Mouse (Mus musculus) intestine, embryonic 14.5 days (tissue): ENCODE data around the gene Coro1c. TPM values are rescaled to one million over a fixed set of nuclear protein-coding genes. Genes with fewer than 3 reads are reported as not detected.
A peak's percentile ranks its signal among the peaks of the same experiment; 100 is the strongest.

Experiments
- ATAC-seq: fragments of 200-750 bp; cut with Nextera tagmentation; replicated peaks from 2 replicates; pipeline ENCODE4 v1.8.0; 2017; ENCODE audit warnings: low read depth, moderate number of reproducible peaks, moderate TSS enrichment, moderate library complexity; ENCODE audit not compliant: low FRiP score, low TSS enrichment
- DNase-seq: peaks from one replicate; pipeline ENCODE4 v3.0.0-alpha.2; 2018; ENCODE audit warnings: low spot score
- H3K27ac ChIP-seq: fragments of 300-500 bp; sonication (generic); 2 replicates; pipeline ENCODE4 v1.5.1; 2014; ENCODE audit warnings: low read depth, mild to moderate bottlenecking, control low read depth
- H3K27me3 ChIP-seq: fragments of 300-500 bp; sonication (generic); replicated peaks from 2 replicates; pipeline ENCODE4 v1.6.1; 2014; ENCODE audit warnings: low read length, control low read depth; ENCODE audit not compliant: control insufficient read depth, insufficient read depth
- H3K36me3 ChIP-seq: fragments of 300-500 bp; sonication (generic); 2 replicates; pipeline ENCODE4 v1.6.1; 2014; ENCODE audit warnings: low read length, control low read depth; ENCODE audit not compliant: control insufficient read depth, insufficient read depth
- H3K4me1 ChIP-seq: fragments of 300-500 bp; sonication (generic); replicated peaks from 2 replicates; pipeline ENCODE4 v1.6.1; 2014; ENCODE audit warnings: low read length, control low read depth, mixed read lengths; ENCODE audit not compliant: control insufficient read depth, insufficient read depth
- H3K4me2 ChIP-seq: fragments of 300-500 bp; sonication (generic); 2 replicates; pipeline ENCODE4 v1.6.1; 2014; ENCODE audit warnings: low read length
- H3K4me3 ChIP-seq: fragments of 300-500 bp; sonication (generic); 2 replicates; pipeline ENCODE4 v1.5.1; 2014; ENCODE audit warnings: low read depth, low read length, control low read depth, mixed read lengths
- H3K9ac ChIP-seq: fragments of 300-500 bp; sonication (generic); 2 replicates; pipeline ENCODE4 v1.6.1; 2014; ENCODE audit warnings: mild to moderate bottlenecking, low read length
- H3K9me3 ChIP-seq: fragments of 300-500 bp; sonication (generic); 2 replicates; pipeline ENCODE4 v1.6.1; 2016; ENCODE audit warnings: low read length, control low read depth; ENCODE audit not compliant: control insufficient read depth
- WGBS: fragments of 180-500 bp; shearing (Covaris S2); extraction: QIAGEN DNeasy Blood & Tissue Kit; methylation state at CpG from one replicate; pipeline ENCODE4 v1.1.7; 2014; 5-methylcytosine and 5-hydroxymethylcytosine counted together
- polyA plus RNA-seq: library from polyadenylated mRNA; unstranded; fragments of >200 nt; fragmentation: Nextera tagmentation; extraction: Ambion mirVana; gene quantifications from 2 replicates; pipeline ENCODE4 v1.2.1, GENCODE M21; 2014

The Coro1c gene
- polyA plus RNA-seq, 1 experiment from 2014 or later, result 185 TPM

DNA sequence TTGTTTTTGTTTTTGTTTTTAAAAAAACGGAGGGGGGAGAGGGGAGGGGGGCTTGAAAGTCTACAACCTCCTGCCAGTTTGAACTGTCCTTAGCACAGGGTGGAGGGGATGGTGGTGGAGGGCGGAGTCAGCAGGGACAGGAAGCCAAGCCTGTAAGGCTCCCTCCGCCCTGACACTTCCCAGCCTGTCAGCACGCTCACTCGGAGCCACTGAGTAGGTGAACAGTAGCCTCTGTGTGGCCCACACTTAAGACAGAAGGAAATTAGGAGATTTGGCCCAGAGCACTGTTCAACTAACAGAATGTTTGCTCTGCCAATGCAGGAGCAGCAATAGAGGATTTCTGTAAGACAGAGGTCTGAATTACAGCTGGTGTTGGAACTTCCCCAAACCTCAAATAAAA is 49.6 kb downstream of the Coro1c start:
- Histone ChIP-seq H3K27ac (no peak overlapping the region), H3K4me2 (no peak overlapping the region), H3K27me3 (no peaks in the 10 kb centered on the region), H3K4me3 (no peak overlapping the region), H3K9me3 (no peaks in the 10 kb centered on the region), H3K36me3 (peaks cover 19% of the 10 kb centered on the region), H3K9ac (no peak overlapping the region), H3K4me1 (peaks cover 13% of the 10 kb centered on the region)
- ATAC-seq (no peak), DNase-seq (no peak)
- WGBS, result 37% methylated on average over 5 of the region's 5 CpGs

DNA sequence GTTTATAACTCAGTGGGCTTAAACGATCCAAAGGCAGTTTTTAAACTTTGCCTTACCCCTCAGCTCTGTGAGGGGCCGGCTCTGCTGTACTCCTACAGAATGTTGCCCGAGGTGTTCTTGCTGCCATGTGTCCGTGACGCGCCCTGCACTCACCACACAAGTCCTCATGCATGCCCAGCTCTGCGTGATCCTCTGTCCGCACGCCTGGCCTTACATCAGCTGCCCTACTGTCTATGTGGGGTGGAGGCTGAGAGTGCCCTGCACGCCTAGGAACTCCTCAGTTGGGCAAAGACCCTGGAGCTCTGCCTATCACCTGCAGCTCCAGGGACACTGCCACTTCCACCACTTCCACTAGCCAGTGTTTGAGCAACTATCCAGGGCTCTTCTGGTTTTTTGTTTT is 50.0 kb downstream of the Coro1c start:
- no peak overlapping the region for H3K4me2 ChIP-seq
- H3K9me3 ChIP-seq, result no peaks in the 10 kb centered on the region
- no peak for DNase-seq
- H3K4me3 ChIP-seq, result no peak overlapping the region
- H3K36me3 ChIP-seq, result peaks cover 18% of the 10 kb centered on the region
- whole genome bisulfite sequencing, result 74% methylated on average over 10 of the region's 10 CpGs
- H3K27me3 ChIP-seq, result no peaks in the 10 kb centered on the region
- ATAC-seq, result no peak
- H3K4me1 ChIP-seq, result peaks cover 13% of the 10 kb centered on the region
- no peak overlapping the region for H3K27ac ChIP-seq
- H3K9ac ChIP-seq, result no peak overlapping the region

DNA sequence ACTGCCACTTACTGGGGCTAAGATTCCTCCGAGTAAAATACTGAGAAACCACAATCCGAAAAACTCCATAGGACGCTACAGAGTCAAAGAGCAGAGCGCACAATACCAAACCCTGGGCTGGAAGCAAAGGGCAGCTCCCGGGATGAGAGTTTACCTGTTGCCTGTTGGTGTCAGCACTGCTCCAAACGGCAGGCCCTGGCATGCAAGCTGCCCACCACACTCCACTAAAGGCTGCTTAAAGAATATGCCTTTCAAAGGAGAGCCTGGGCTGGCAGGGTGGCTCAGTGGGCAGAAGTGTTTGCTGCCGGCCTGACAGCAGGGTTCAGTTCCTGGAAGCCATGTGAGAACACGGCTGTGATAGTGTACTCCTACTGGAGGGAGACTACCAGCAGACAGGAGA is 50.9 kb downstream of the Coro1c start:
- WGBS, result 63% methylated on average over 8 of the region's 8 CpGs
- peaks cover 13% of the 10 kb centered on the region for H3K4me1 ChIP-seq
- H3K4me2 ChIP-seq, result no peak overlapping the region
- no peaks in the 10 kb centered on the region for H3K27me3 ChIP-seq
- no peak overlapping the region for H3K9ac ChIP-seq
- no peak overlapping the region for H3K4me3 ChIP-seq
- DNase-seq (no peak), ATAC-seq (no peak)
- H3K36me3 ChIP-seq, result peaks cover 17% of the 10 kb centered on the region; the same call in 1 of the 2 replicates
- H3K9me3 ChIP-seq, result no peaks in the 10 kb centered on the region
- no peak overlapping the region for H3K27ac ChIP-seq

DNA sequence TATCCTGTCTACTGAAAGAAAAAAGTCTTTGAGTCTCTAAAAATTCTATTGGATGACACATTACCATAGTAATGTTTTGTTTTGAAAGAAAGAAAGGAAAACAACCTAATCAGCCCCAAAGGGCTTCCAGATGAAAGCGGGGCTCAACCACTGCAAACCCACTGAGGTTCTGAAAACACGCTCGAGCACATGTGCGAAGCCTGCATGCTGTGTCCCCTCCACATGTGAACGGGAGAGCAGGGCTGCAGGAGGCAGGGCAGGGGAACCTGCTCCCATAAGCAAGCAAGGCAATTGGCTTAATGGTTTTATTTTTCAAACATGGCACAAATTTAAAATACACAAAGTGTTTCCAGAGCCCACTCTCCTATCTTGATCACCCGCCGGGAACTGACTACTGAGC is 51.9 kb downstream of the Coro1c start:
- DNase-seq (no peak), ATAC-seq (no peak)
- Histone ChIP-seq H3K36me3 (peaks cover 26% of the 10 kb centered on the region), H3K4me1 (peaks cover 13% of the 10 kb centered on the region), H3K27me3 (no peaks in the 10 kb centered on the region), H3K4me3 (no peak overlapping the region), H3K27ac (no peak overlapping the region), H3K9me3 (no peaks in the 10 kb centered on the region), H3K9ac (no peak overlapping the region), H3K4me2 (no peak overlapping the region)
- WGBS, result 70% methylated on average over 7 of the region's 7 CpGs

DNA sequence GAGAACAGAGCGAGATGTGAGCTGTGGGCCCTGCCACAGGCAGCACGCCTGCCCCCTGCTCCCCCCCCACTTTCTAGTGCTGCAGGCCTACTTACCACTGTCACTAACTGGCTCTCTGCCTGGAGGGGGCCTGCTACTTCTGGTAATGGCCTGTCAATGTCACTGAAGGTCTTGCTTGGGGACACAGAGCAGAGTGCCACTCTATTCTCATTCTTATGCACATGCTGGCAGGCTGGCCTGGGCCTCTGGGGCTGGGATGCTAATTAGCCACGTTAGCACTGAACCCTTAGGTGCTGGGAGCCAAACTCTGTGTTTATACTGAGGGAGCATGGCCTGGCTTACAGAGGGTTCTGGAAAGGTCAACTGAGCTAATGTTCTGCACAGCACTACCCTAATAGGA is 52.9 kb downstream of the Coro1c start:
- H3K4me2 ChIP-seq, result no peak overlapping the region
- peaks cover 13% of the 10 kb centered on the region for H3K4me1 ChIP-seq
- DNase-seq, result no peak
- 50% methylated on average over 3 of the region's 3 CpGs for WGBS
- H3K9me3 ChIP-seq, result no peaks in the 10 kb centered on the region
- ATAC-seq, result no peak
- H3K27ac ChIP-seq, result peak overlapping the region; percentile 1; the same call in 1 of the 2 replicates
- H3K4me3 ChIP-seq, result no peak overlapping the region
- H3K27me3 ChIP-seq, result no peaks in the 10 kb centered on the region
- no peak overlapping the region for H3K9ac ChIP-seq
- H3K36me3 ChIP-seq, result peaks cover 30% of the 10 kb centered on the region

DNA sequence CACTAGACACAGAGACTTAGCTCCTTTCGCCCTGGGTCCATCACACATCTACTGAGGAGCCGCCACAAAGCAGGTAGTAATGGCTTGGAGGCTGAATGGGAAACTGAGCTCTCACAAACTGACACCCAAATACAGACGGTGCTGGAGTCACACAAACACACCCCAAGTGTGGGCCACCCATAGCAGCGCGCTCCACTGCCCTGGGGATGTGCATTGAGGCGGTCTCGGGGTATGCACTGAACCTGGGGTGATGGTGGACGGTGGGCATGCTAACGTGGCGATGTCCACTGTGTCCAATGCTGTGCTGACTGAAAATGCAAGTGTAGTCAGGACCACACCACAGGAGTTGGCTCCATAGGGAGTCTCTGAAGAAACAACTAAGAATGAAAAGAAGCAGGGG is 53.4 kb downstream of the Coro1c start:
- Histone ChIP-seq H3K4me2 (no peak overlapping the region), H3K36me3 (peaks cover 36% of the 10 kb centered on the region), H3K9ac (no peak overlapping the region), H3K9me3 (no peaks in the 10 kb centered on the region), H3K27ac (0 out of 2 replicates have a peak overlapping the region, but pooled peaks have one; percentile 1), H3K27me3 (no peaks in the 10 kb centered on the region), H3K4me1 (peaks cover 13% of the 10 kb centered on the region), H3K4me3 (no peak overlapping the region)
- DNase-seq (no peak), ATAC-seq (no peak)
- 93% methylated on average over 10 of the region's 10 CpGs for WGBS

DNA sequence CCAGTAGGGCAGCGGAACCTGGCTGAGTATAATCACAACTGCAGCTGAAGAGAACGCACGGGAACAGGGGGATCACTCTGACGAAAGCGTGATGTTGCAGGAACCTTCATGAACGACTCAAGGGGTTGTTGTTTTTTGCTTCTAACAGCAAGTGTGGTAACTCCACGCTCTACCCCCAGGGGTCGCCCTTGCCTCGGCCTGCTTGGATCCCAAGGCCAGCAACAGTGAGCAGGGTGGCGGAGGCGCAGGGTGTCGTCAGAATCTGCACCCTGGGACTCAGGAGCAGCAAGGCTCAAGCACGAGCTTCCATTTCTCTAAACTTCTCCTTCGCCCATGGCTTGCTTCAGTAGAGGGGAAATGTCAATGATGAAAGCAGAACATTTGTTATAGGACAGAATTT is 54.1 kb downstream of the Coro1c start:
- Histone ChIP-seq H3K9ac (no peak overlapping the region), H3K4me3 (no peak overlapping the region), H3K36me3 (peaks cover 42% of the 10 kb centered on the region), H3K27me3 (no peaks in the 10 kb centered on the region), H3K4me2 (no peak overlapping the region), H3K9me3 (no peaks in the 10 kb centered on the region), H3K27ac (no peak overlapping the region), H3K4me1 (peaks cover 10% of the 10 kb centered on the region)
- DNase-seq, result peak; percentile 96
- 38% methylated on average over 14 of the region's 14 CpGs for WGBS
- 0 out of 2 replicates have a peak, but pooled peaks have one; percentile 51 for ATAC-seq

DNA sequence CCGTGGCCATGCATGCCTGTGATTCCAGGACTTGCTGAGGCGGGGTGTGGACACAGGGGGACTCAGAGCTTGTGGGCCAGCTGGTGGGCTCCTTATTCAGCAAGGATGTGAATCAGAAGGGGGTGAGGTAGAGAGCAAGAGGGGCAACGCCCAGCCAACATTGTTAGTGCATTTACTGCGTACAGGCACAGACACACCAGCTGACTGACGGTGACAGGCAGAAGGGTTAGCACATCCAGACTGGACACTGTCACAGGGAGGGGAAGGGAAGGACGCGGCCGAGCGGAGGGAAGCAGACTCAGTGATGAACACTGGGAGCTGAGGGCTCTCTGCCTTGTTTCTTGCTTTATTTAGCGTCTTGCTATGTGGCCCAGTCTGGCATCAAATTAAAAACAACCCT is 55.0 kb downstream of the Coro1c start:
- H3K36me3 ChIP-seq, result peaks cover 51% of the 10 kb centered on the region
- ATAC-seq (no peak), DNase-seq (no peak)
- no peak overlapping the region for H3K9ac ChIP-seq
- peak overlapping the region; percentile 57 for H3K27ac ChIP-seq
- WGBS, result 84% methylated on average over 10 of the region's 10 CpGs
- H3K4me3 ChIP-seq, result no peak overlapping the region
- H3K9me3 ChIP-seq, result no peaks in the 10 kb centered on the region
- no peaks in the 10 kb centered on the region for H3K27me3 ChIP-seq
- H3K4me2 ChIP-seq, result no peak overlapping the region
- H3K4me1 ChIP-seq, result 0 out of 2 replicates have a peak, but pooled peaks cover 4% of the 10 kb centered on the region

DNA sequence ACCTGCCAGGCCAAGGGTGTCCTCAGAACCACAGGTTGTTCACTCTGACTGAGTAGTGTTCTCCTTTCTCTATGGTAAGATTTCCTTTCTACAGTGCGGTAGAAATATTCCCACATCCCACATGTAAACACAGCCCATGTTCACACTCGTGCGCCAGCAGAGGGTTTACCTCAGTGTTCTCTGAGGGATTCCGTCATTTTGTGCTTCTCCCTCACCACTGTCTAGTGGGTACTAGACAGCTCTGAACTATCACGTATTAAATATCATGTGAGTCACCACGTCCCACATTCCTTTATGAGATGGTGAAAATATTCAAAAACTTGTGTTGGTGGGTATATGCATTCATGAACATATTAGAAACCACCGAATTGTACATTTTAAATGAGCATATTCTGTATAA is 56.1 kb downstream of the Coro1c start:
- H3K4me3 ChIP-seq, result no peak overlapping the region
- ATAC-seq, result no peak
- WGBS, result 78% methylated on average over 7 of the region's 7 CpGs

More for the DNA sequence above, 56.1 kb downstream of the Coro1c start:
- H3K9ac ChIP-seq, result no peak overlapping the region
- no peak overlapping the region for H3K4me2 ChIP-seq
- H3K27ac ChIP-seq, result no peak overlapping the region
- H3K4me1 ChIP-seq, result 0 out of 2 replicates have a peak, but pooled peaks cover 4% of the 10 kb centered on the region
- H3K36me3 ChIP-seq, result peaks cover 60% of the 10 kb centered on the region
- DNase-seq, result no peak
- no peaks in the 10 kb centered on the region for H3K9me3 ChIP-seq
- no peaks in the 10 kb centered on the region for H3K27me3 ChIP-seq
